Mouse (Mus musculus) adrenal gland, adult 2 months (tissue): Measurements from ENCODE around the gene Slc22a27. TPM values are rescaled to one million over a fixed set of nuclear protein-coding genes. Genes with fewer than 3 reads are reported as not detected.
"Not testable (repeated sequence)": the region's sequence is repeated elsewhere in the genome, so short reads cannot be mapped to it uniquely, and the experiment has no call there.

Experiments
- DNase-seq: peaks from one replicate; pipeline ENCODE4 v3.0.0; 2021
- long read RNA-seq: library from polyadenylated mRNA; stranded (forward); transcript quantifications from one replicate; pipeline ENCODE4 v2.0.0, GENCODE M21; 2021
- microRNA-seq, 2 experiments: library from miRNA; unstranded; fragments of <30 nt; microRNA quantifications; one replicate each; pipeline ENCODE4 v1.2.0; 2021
- polyA plus RNA-seq: library from polyadenylated mRNA; depleted of rRNA; stranded (reverse); fragments of >200 nt; gene quantifications from 2 replicates; pipeline ENCODE4 v1.2.3, GENCODE M21; 2012; rRNA removed
- total RNA-seq, 2 experiments: library from RNA; stranded (reverse); gene quantifications; 2 replicates each; pipeline ENCODE4 v1.2.3; 2021

Gene Slc22a27
- total RNA-seq (not detected), polyA plus RNA-seq (0.08 TPM in 1 of 2 replicates, not detected in the other)
- long read RNA-seq, result 0 reads

- not testable (repeated sequence) for DNase-seq
These were observed at the start of gene Slc22a27 for GRCm38 (mm10) chr19:7965927-7966326. Slc22a27 (minus strand) TSS chr19:7966027.

GRCm38 (mm10) chr19:8011596-8011995 is 45.8 kb upstream of the Slc22a27 start:
- DNase-seq, result not testable (repeated sequence)

GRCm38 (mm10) chr19:8009086-8009485 is 43.3 kb upstream of the Slc22a27 start:
- DNase-seq, result not testable (repeated sequence)

- no peak for DNase-seq
These were observed 2.9 kb upstream of the Slc22a27 start for GRCm38 (mm10) chr19:7968703-7969102.

- DNase-seq, result not testable (repeated sequence)
These were observed 723 bp upstream of the Slc22a27 start for GRCm38 (mm10) chr19:7966550-7966949.

GRCm38 (mm10) chr19:7939391-7939790 is 26.4 kb downstream of the Slc22a27 start:
- DNase-seq, result not testable (repeated sequence)

DNA sequence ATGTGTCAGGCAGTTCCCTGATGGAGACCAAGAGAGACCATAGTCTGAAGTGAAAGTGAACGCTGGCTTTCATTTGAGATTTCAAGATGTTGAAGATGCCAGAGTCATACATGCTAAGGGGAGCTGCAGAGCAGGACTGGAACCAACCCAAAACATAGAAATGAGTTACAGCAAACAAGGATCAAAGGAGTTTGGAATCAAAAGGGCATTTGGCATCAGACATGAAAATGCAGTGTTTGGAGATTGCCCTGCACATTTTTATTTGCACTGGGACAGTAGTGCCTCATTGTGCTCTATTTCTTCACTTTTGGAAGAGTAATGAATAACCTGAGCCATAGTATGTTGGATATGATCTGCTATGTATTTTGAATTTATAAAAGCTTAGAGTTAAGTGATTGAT is 89.2 kb downstream of the Slc22a27 start:
- DNase-seq, result no peak

DNA sequence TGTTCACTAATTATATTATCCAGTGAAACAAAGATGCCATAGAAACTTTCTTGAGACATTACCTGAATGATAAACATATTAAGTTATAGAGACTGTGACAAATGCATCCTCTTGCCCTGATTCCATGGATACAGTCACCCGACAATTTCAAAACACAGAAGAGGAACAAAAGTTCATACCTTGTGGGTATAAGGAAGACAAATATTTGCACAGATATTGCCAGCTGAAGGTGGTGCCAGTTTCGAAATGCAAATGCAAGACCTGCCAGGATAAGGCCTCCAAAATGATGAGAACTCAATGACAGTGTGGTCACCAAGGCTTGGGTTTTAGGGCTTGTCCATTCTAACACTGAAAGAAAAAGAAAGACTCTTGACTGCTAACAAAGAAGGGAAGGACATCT is 136.0 kb downstream of the Slc22a27 start:
- peak; percentile 3 for DNase-seq

Small RNA genes lying within 50 kb of the gene (microRNA-seq; reads per million reads assigned to microRNA genes)
- 0 reads per million in 2 experiments for gene Gm24951

Other genes with a start within 250 kb of the Slc22a27 start
- under 1 TPM in 1 of 2 experiments, not detected in 1; 0.49 TPM for gene Slc22a26, start 163.4 kb downstream of the Slc22a27 start, total RNA-seq
- 0.09 TPM in 1 of 2 replicates, not detected in the other for gene Slc22a26, start 163.4 kb downstream of the Slc22a27 start, polyA plus RNA-seq
- not detected for gene Slc22a28, start 166.0 kb upstream of the Slc22a27 start, total RNA-seq
- not detected in 2 replicates for gene Slc22a28, start 166.0 kb upstream of the Slc22a27 start, polyA plus RNA-seq